Mouse (Mus musculus): Measurements from ENCODE around the gene Pde4d. TPM values are rescaled to one million over a fixed set of nuclear protein-coding genes. Genes with fewer than 3 reads are reported as not detected.

Pde4d gene
- polyA plus RNA-seq, 2 experiments = 11.7 to 17.3 TPM

- Histone ChIP-seq H3K9ac (ENCODE audit: low read depth, low read length, severe bottlenecking) (no peak overlapping the region), H3K4me3 (replicated peaks; ENCODE audit: low read length) (no peak overlapping the region), H3K27ac (replicated peaks; ENCODE audit: low read depth, low read length) (no peak overlapping the region), H3K4me1 (ENCODE audit: control insufficient read depth, insufficient read depth, low read length) (0 out of 2 replicates have a peak, but pooled peaks cover 5% of the 10 kb centered on the region), H3K27me3 (ENCODE audit: control insufficient read depth, insufficient read depth, low read length) (no peaks in the 10 kb centered on the region), H3K36me3 (ENCODE audit: control insufficient read depth, insufficient read depth, low read length) (no peaks in the 10 kb centered on the region), H3K4me2 (replicated peaks; ENCODE audit: low read depth, low read length, severe bottlenecking) (no peak overlapping the region), H3K9me3 (ENCODE audit: control insufficient read depth, low read length) (no peaks in the 10 kb centered on the region)
- no peak for TF ChIP-seq POLR2A (IDR thresholded peaks at IDR 0.05; ENCODE audit: borderline replicate concordance, extremely low read depth, insufficient read depth, insufficient read length)
- ATAC-seq (ENCODE audit: low FRiP score, low read depth) (no peak), DNase-seq (ENCODE audit: low spot score) (no peak)
- WGBS = 90% methylated on average over 4 of the region's 4 CpGs
Measured at GRCm38 (mm10) chr13:109247061-109247460, 797.3 kb downstream of the Pde4d start.

GRCm38 (mm10) chr13:109249315-109249714 is 799.6 kb downstream of the Pde4d start:
- Histone ChIP-seq H3K4me1 (ENCODE audit: control insufficient read depth, insufficient read depth, low read length) (no peaks in the 10 kb centered on the region), H3K27ac (replicated peaks; ENCODE audit: low read depth, low read length) (no peak overlapping the region), H3K27me3 (ENCODE audit: control insufficient read depth, insufficient read depth, low read length) (no peaks in the 10 kb centered on the region), H3K4me3 (replicated peaks; ENCODE audit: low read length) (no peak overlapping the region), H3K4me2 (replicated peaks; ENCODE audit: low read depth, low read length, severe bottlenecking) (no peak overlapping the region), H3K36me3 (ENCODE audit: control insufficient read depth, insufficient read depth, low read length) (no peaks in the 10 kb centered on the region), H3K9ac (ENCODE audit: low read depth, low read length, severe bottlenecking) (no peak overlapping the region), H3K9me3 (ENCODE audit: control insufficient read depth, low read length) (no peaks in the 10 kb centered on the region)
- TF ChIP-seq POLR2A (IDR thresholded peaks at IDR 0.05; ENCODE audit: borderline replicate concordance, extremely low read depth, insufficient read depth, insufficient read length) = no peak
- ATAC-seq (ENCODE audit: low FRiP score, low read depth) (no peak), DNase-seq (ENCODE audit: low spot score) (no peak)

GRCm38 (mm10) chr13:109255634-109256033 is 805.9 kb downstream of the Pde4d start:
- no peak overlapping the region for H3K27ac ChIP-seq (replicated peaks; ENCODE audit: low read depth, low read length)
- no peak overlapping the region for H3K4me3 ChIP-seq (replicated peaks; ENCODE audit: low read length)
- no peak for ATAC-seq (ENCODE audit: low FRiP score, low read depth)
- no peak for DNase-seq (ENCODE audit: low spot score)
- no peaks in the 10 kb centered on the region for H3K27me3 ChIP-seq (ENCODE audit: control insufficient read depth, insufficient read depth, low read length)
- no peaks in the 10 kb centered on the region for H3K9me3 ChIP-seq (ENCODE audit: control insufficient read depth, low read length)
- no peaks in the 10 kb centered on the region for H3K4me1 ChIP-seq (ENCODE audit: control insufficient read depth, insufficient read depth, low read length)
- H3K9ac ChIP-seq (ENCODE audit: low read depth, low read length, severe bottlenecking) = no peak overlapping the region
- H3K4me2 ChIP-seq (replicated peaks; ENCODE audit: low read depth, low read length, severe bottlenecking) = no peak overlapping the region
- H3K36me3 ChIP-seq (ENCODE audit: control insufficient read depth, insufficient read depth, low read length) = no peaks in the 10 kb centered on the region
- no peak for TF ChIP-seq POLR2A (IDR thresholded peaks at IDR 0.05; ENCODE audit: borderline replicate concordance, extremely low read depth, insufficient read depth, insufficient read length)
- 34% methylated on average over 4 of the region's 4 CpGs for WGBS

GRCm38 (mm10) chr13:109260220-109260795 is 810.6 kb downstream of the Pde4d start:
- 1% methylated on average over 23 of the region's 23 CpGs for WGBS
- Histone ChIP-seq H3K36me3 (ENCODE audit: control insufficient read depth, insufficient read depth, low read length) (no peaks in the 10 kb centered on the region), H3K27ac (replicated peaks; ENCODE audit: low read depth, low read length) (peak overlapping the region; percentile 79), H3K4me2 (replicated peaks; ENCODE audit: low read depth, low read length, severe bottlenecking) (peak overlapping the region; percentile 83), H3K9ac (ENCODE audit: low read depth, low read length, severe bottlenecking) (peak overlapping the region; percentile 63), H3K9me3 (ENCODE audit: control insufficient read depth, low read length) (no peaks in the 10 kb centered on the region), H3K4me1 (ENCODE audit: control insufficient read depth, insufficient read depth, low read length) (0 out of 2 replicates have a peak, but pooled peaks cover 11% of the 10 kb centered on the region), H3K27me3 (ENCODE audit: control insufficient read depth, insufficient read depth, low read length) (no peaks in the 10 kb centered on the region), H3K4me3 (replicated peaks; ENCODE audit: low read length) (peak overlapping the region; percentile 48)
- TF ChIP-seq POLR2A (IDR thresholded peaks at IDR 0.05; ENCODE audit: borderline replicate concordance, extremely low read depth, insufficient read depth, insufficient read length) = peak; percentile 88; the same call in 1 of the 2 replicates
- ATAC-seq (ENCODE audit: low FRiP score, low read depth) (peak; percentile 90), DNase-seq (ENCODE audit: low spot score) (peak; percentile 92)

- no peak for TF ChIP-seq POLR2A (IDR thresholded peaks at IDR 0.05; ENCODE audit: borderline replicate concordance, extremely low read depth, insufficient read depth, insufficient read length)
- peak overlapping the region; percentile 48 for H3K4me3 ChIP-seq (replicated peaks; ENCODE audit: low read length)
- no peaks in the 10 kb centered on the region for H3K36me3 ChIP-seq (ENCODE audit: control insufficient read depth, insufficient read depth, low read length)
- peak overlapping the region; percentile 63 for H3K9ac ChIP-seq (ENCODE audit: low read depth, low read length, severe bottlenecking)
- WGBS = 1% methylated on average over 17 of the region's 17 CpGs
- DNase-seq (ENCODE audit: low spot score) = peak; percentile 35
- H3K4me1 ChIP-seq (ENCODE audit: control insufficient read depth, insufficient read depth, low read length) = 0 out of 2 replicates have a peak, but pooled peaks cover 14% of the 10 kb centered on the region
- H3K27ac ChIP-seq (replicated peaks; ENCODE audit: low read depth, low read length) = peak overlapping the region; percentile 79
- no peaks in the 10 kb centered on the region for H3K9me3 ChIP-seq (ENCODE audit: control insufficient read depth, low read length)
- H3K27me3 ChIP-seq (ENCODE audit: control insufficient read depth, insufficient read depth, low read length) = no peaks in the 10 kb centered on the region
- peak; percentile 56 for ATAC-seq (ENCODE audit: low FRiP score, low read depth)
- peak overlapping the region; percentile 83 for H3K4me2 ChIP-seq (replicated peaks; ENCODE audit: low read depth, low read length, severe bottlenecking)
Measured at GRCm38 (mm10) chr13:109260796-109261516, 811.2 kb downstream of the Pde4d start.

Data from limb, embryonic 14.5 days (tissue).